Mouse (Mus musculus) forebrain, embryonic 14.5 days (tissue): ENCODE data around the gene Ltbp1. TPM values are rescaled to one million over a fixed set of nuclear protein-coding genes. Genes with fewer than 3 reads are reported as not detected.

Experiments used
- ATAC-seq: fragments of 200-750 bp; cut with Nextera tagmentation; 2 replicates; pipeline ENCODE4 v1.8.0; 2017; ENCODE audit warnings: mild to moderate bottlenecking, moderate library complexity
- DNase-seq: peaks from one replicate; pipeline ENCODE4 v3.0.0-alpha.2; 2015; ENCODE audit warnings: low spot score
- H3K27ac ChIP-seq: fragments of 300-500 bp; sonication (generic); 2 replicates; pipeline ENCODE4 v1.5.1; 2014; ENCODE audit warnings: low read depth, mild to moderate bottlenecking, control low read depth, low read length, moderate library complexity
- H3K27me3 ChIP-seq: fragments of 300-500 bp; sonication (generic); replicated peaks from 2 replicates; pipeline ENCODE4 v1.6.1; 2014; ENCODE audit warnings: low read length, control low read depth, mixed read lengths; ENCODE audit not compliant: control insufficient read depth, insufficient read depth
- H3K36me3 ChIP-seq: fragments of 300-500 bp; sonication (generic); 2 replicates; pipeline ENCODE4 v1.6.1; 2014; ENCODE audit warnings: low read length, control low read depth; ENCODE audit not compliant: control insufficient read depth, insufficient read depth
- H3K4me1 ChIP-seq: fragments of 300-500 bp; sonication (generic); 2 replicates; pipeline ENCODE4 v1.6.1; 2014; ENCODE audit warnings: antibody characterized with exemption, low read length, control low read depth; ENCODE audit not compliant: control insufficient read depth, insufficient read depth
- H3K4me2 ChIP-seq: fragments of 300-500 bp; sonication (generic); 2 replicates; pipeline ENCODE4 v1.6.1; 2014; ENCODE audit warnings: mild to moderate bottlenecking, control low read depth, low read length
- H3K4me3 ChIP-seq: fragments of 300-500 bp; sonication (generic); 2 replicates; pipeline ENCODE4 v1.5.1; 2014; ENCODE audit warnings: low read depth, low read length, control low read depth
- H3K9ac ChIP-seq: fragments of 300-500 bp; sonication (generic); 2 replicates; pipeline ENCODE4 v1.6.1; 2014; ENCODE audit warnings: mild to moderate bottlenecking, low read length, control low read depth, moderate library complexity
- H3K9me3 ChIP-seq: fragments of 300-500 bp; sonication (generic); replicated peaks from 2 replicates; pipeline ENCODE4 v1.6.1; 2016; ENCODE audit warnings: low read length, control low read depth, mixed read lengths; ENCODE audit not compliant: control insufficient read depth
- WGBS: fragments of 180-500 bp; shearing (Covaris S2); extraction: QIAGEN DNeasy Blood & Tissue Kit; methylation state at CpG from one replicate; pipeline ENCODE4 v1.1.7; 2014; 5-methylcytosine and 5-hydroxymethylcytosine counted together
- polyA plus RNA-seq: library from polyadenylated mRNA; unstranded; fragments of >200 nt; fragmentation: Nextera tagmentation; extraction: Ambion mirVana; gene quantifications from 2 replicates; pipeline ENCODE4 v1.2.1, GENCODE M21; 2014

Ltbp1 gene
- polyA plus RNA-seq, 1 experiment from 2014 or later, result 4.5 TPM

DNA sequence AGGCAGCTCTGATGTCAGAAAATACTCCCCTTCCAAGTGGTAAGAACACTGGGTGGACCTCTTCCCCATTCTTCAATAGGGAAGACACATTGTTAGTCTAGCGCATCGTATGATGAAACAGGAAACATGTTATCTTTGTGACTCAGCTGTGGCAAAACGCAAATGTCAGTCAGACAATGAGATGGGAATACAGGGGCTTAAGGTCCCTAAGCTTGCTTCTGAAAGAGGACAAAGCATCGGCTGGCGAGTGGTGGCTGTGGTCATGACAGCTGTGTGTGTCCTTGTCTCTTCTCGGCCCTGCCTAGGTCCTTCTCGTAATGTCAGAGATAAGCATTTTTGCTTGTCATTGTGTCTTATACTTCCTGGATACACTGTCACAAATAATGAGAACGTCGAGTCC, 194.3 kb downstream of the Ltbp1 start:
- WGBS, result 76% methylated on average over 9 of the region's 9 CpGs
- no peak for ATAC-seq

GRCm38 (mm10) chr17:75202314-75202713, 196.9 kb downstream of the Ltbp1 start:
- H3K9me3 ChIP-seq, result no peaks in the 10 kb centered on the region
- ATAC-seq, result no peak
- no peak overlapping the region for H3K27ac ChIP-seq
- DNase-seq, result peak; percentile 29
- no peak overlapping the region for H3K9ac ChIP-seq
- H3K27me3 ChIP-seq, result no peaks in the 10 kb centered on the region
- WGBS, result 72% methylated on average over 3 of the region's 3 CpGs
- no peak overlapping the region for H3K4me2 ChIP-seq
- H3K4me3 ChIP-seq, result no peak overlapping the region
- H3K4me1 ChIP-seq, result no peaks in the 10 kb centered on the region
- no peaks in the 10 kb centered on the region for H3K36me3 ChIP-seq

More for the DNA sequence above, 194.3 kb downstream of the Ltbp1 start:
- Histone ChIP-seq H3K9ac (no peak overlapping the region), H3K27ac (no peak overlapping the region), H3K36me3 (no peaks in the 10 kb centered on the region), H3K4me1 (no peaks in the 10 kb centered on the region), H3K9me3 (no peaks in the 10 kb centered on the region), H3K4me2 (no peak overlapping the region), H3K27me3 (no peaks in the 10 kb centered on the region), H3K4me3 (no peak overlapping the region)
- DNase-seq, result no peak

- H3K4me1 ChIP-seq, result no peaks in the 10 kb centered on the region
These were observed 198.7 kb downstream of the Ltbp1 start for GRCm38 (mm10) chr17:75204065-75204464.

GRCm38 (mm10) chr17:75206281-75206680, 200.9 kb downstream of the Ltbp1 start:
- H3K4me3 ChIP-seq, result no peak overlapping the region
- no peaks in the 10 kb centered on the region for H3K27me3 ChIP-seq
- DNase-seq (no peak), ATAC-seq (no peak)
- H3K4me1 ChIP-seq, result no peaks in the 10 kb centered on the region
- no peak overlapping the region for H3K4me2 ChIP-seq
- no peaks in the 10 kb centered on the region for H3K9me3 ChIP-seq
- no peaks in the 10 kb centered on the region for H3K36me3 ChIP-seq
- WGBS, result 44% methylated on average over 3 of the region's 3 CpGs
- H3K27ac ChIP-seq, result no peak overlapping the region
- H3K9ac ChIP-seq, result no peak overlapping the region

More at GRCm38 (mm10) chr17:75204065-75204464, 198.7 kb downstream of the Ltbp1 start:
- H3K9me3 ChIP-seq, result no peaks in the 10 kb centered on the region
- ATAC-seq, result no peak
- H3K4me2 ChIP-seq, result no peak overlapping the region
- no peaks in the 10 kb centered on the region for H3K36me3 ChIP-seq
- H3K27ac ChIP-seq, result no peak overlapping the region
- H3K9ac ChIP-seq, result no peak overlapping the region
- no peak for DNase-seq
- H3K27me3 ChIP-seq, result no peaks in the 10 kb centered on the region
- H3K4me3 ChIP-seq, result no peak overlapping the region
- WGBS, result 79% methylated on average over 1 of the region's 1 CpGs

DNA sequence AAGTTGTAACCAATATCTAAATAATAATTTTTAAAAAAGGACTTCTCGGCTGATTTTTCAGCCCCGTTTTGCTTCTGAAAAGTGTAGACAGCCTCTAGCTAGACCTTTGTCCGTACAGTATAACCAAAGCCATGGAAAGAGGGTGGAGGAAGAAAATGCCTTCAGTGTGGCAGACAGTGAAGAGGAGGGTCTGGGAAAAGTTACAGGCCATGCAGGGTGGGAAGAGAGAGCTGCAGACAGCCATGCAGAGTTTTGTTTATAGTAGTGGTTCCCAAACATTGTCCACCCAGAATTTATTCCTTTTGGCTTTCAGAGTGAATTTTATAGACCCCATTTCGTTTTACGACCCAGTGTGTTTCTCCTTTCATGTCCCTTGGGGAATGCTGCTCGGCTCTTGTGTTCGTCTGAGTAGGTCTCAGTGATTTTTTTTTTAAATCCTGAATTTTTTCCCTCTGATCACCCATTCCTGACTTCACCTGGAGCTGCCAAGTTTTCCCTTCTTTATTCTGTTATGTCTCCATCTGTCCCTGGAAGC, 202.9 kb downstream of the Ltbp1 start:
- H3K36me3 ChIP-seq, result no peaks in the 10 kb centered on the region

GRCm38 (mm10) chr17:75210526-75210925, 205.2 kb downstream of the Ltbp1 start:
- no peak for DNase-seq

More for the DNA sequence above, 202.9 kb downstream of the Ltbp1 start:
- Histone ChIP-seq H3K9ac (no peak overlapping the region), H3K27me3 (no peaks in the 10 kb centered on the region), H3K27ac (no peak overlapping the region), H3K4me3 (no peak overlapping the region), H3K9me3 (no peaks in the 10 kb centered on the region), H3K4me2 (no peak overlapping the region), H3K4me1 (no peaks in the 10 kb centered on the region)
- WGBS, result 96% methylated on average over 7 of the region's 7 CpGs
- DNase-seq (no peak), ATAC-seq (no peak)

GRCm38 (mm10) chr17:75216362-75216761, 211.0 kb downstream of the Ltbp1 start:
- no peak overlapping the region for H3K27ac ChIP-seq
- 99% methylated on average over 2 of the region's 2 CpGs for WGBS
- ATAC-seq, result no peak

More at GRCm38 (mm10) chr17:75210526-75210925, 205.2 kb downstream of the Ltbp1 start:
- no peak overlapping the region for H3K4me2 ChIP-seq
- H3K9me3 ChIP-seq, result no peaks in the 10 kb centered on the region
- H3K27me3 ChIP-seq, result no peaks in the 10 kb centered on the region
- ATAC-seq, result no peak
- H3K9ac ChIP-seq, result no peak overlapping the region
- no peaks in the 10 kb centered on the region for H3K36me3 ChIP-seq
- H3K4me1 ChIP-seq, result no peaks in the 10 kb centered on the region
- 89% methylated on average over 4 of the region's 4 CpGs for WGBS
- no peak overlapping the region for H3K4me3 ChIP-seq
- no peak overlapping the region for H3K27ac ChIP-seq

DNA sequence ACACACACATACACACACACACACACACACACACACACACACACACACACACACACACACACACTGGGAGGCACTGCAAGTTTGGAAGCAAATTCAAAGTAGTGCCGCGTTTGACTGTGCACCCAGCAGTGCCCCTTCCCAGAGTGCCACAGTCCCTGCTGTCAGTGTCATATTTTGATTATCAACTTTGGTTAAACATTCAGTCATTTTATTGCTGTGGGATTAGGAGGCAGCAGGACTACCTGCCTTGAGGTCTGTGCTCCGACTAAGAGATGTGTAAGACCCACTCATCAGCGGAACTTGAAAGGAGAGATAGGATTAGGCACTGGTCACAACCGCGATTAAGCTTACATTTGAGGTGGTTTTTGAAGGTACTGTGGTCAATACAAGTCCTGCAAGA, 213.3 kb downstream of the Ltbp1 start:
- Histone ChIP-seq H3K4me1 (no peaks in the 10 kb centered on the region), H3K4me2 (no peak overlapping the region), H3K9me3 (no peaks in the 10 kb centered on the region), H3K27me3 (no peaks in the 10 kb centered on the region), H3K27ac (no peak overlapping the region), H3K4me3 (no peak overlapping the region), H3K9ac (no peak overlapping the region), H3K36me3 (no peaks in the 10 kb centered on the region)
- 93% methylated on average over 6 of the region's 6 CpGs for WGBS
- ATAC-seq (no peak), DNase-seq (no peak)

More at GRCm38 (mm10) chr17:75216362-75216761, 211.0 kb downstream of the Ltbp1 start:
- H3K4me2 ChIP-seq, result no peak overlapping the region
- H3K36me3 ChIP-seq, result no peaks in the 10 kb centered on the region
- DNase-seq, result no peak
- H3K4me1 ChIP-seq, result no peaks in the 10 kb centered on the region
- no peaks in the 10 kb centered on the region for H3K27me3 ChIP-seq
- H3K9ac ChIP-seq, result no peak overlapping the region
- no peaks in the 10 kb centered on the region for H3K9me3 ChIP-seq
- no peak overlapping the region for H3K4me3 ChIP-seq

GRCm38 (mm10) chr17:75228321-75228720, 223.0 kb downstream of the Ltbp1 start:
- Histone ChIP-seq H3K27ac (no peak overlapping the region), H3K4me3 (no peak overlapping the region), H3K4me1 (no peaks in the 10 kb centered on the region), H3K27me3 (no peaks in the 10 kb centered on the region), H3K4me2 (no peak overlapping the region), H3K9me3 (no peaks in the 10 kb centered on the region), H3K9ac (no peak overlapping the region), H3K36me3 (no peaks in the 10 kb centered on the region)
- ATAC-seq (no peak), DNase-seq (no peak)
- WGBS, result 86% methylated on average over 3 of the region's 3 CpGs
